Mouse (Mus musculus): ENCODE measurements at regions not wholly inside any gene's neighbourhood (a gene's known extent, or its start where the extent isn't known, plus 50 kb on each side); places are given as distances from the start of the nearest gene placed in this dataset.

GRCm38 (mm10) chr6:89256022-89256421, 106.4 kb downstream of the Plxna1 start:
- DNase-seq (ENCODE audit: low spot score in 2 of 2), result no peak

- DNase-seq (ENCODE audit: low spot score in 2 of 2), result no peak
Measured at GRCm38 (mm10) chr6:89256630-89257292, 105.7 kb downstream of the Plxna1 start.

GRCm38 (mm10) chr6:89257416-89257815, 105.0 kb downstream of the Plxna1 start:
- DNase-seq (ENCODE audit: low spot score in 2 of 2), result no peak

- DNase-seq (ENCODE audit: low spot score in 2 of 2), result no peak
Measured at GRCm38 (mm10) chr6:89258140-89258539, 104.3 kb downstream of the Plxna1 start.

GRCm38 (mm10) chr6:89259406-89259994, 102.9 kb downstream of the Plxna1 start:
- no peak for DNase-seq (ENCODE audit: low spot score in 2 of 2)

GRCm38 (mm10) chr6:89262958-89263357, 99.5 kb downstream of the Plxna1 start:
- DNase-seq (ENCODE audit: low spot score in 2 of 2), result no peak

GRCm38 (mm10) chr6:89265296-89265695, 97.1 kb downstream of the Plxna1 start:
- DNase-seq (ENCODE audit: low spot score in 2 of 2), result no peak

Measured in right cerebral cortex, postnatal 36 days (tissue).